Mouse (Mus musculus) left cerebral cortex, adult 6 months (tissue): ENCODE results near the gene Ifnb1. TPM values are rescaled to one million over a fixed set of nuclear protein-coding genes. Genes with fewer than 3 reads are reported as not detected.

ENCODE experiments used
- long read RNA-seq, 2 experiments: library from polyadenylated mRNA; unstranded; transcript quantifications; one replicate each; pipeline ENCODE4 v2.0.0; 2019 to 2020
- polyA plus RNA-seq: library from polyadenylated mRNA; unstranded; fragments of <200 nt; fragmentation: Nextera tagmentation; gene quantifications from 2 replicates; pipeline ENCODE4 v1.2.3, GENCODE M21; 2021

Ifnb1 gene
- not detected in 2 replicates for polyA plus RNA-seq
- long read RNA-seq, experiment 1: 0 reads
- long read RNA-seq, experiment 2: 0 reads

DNA sequence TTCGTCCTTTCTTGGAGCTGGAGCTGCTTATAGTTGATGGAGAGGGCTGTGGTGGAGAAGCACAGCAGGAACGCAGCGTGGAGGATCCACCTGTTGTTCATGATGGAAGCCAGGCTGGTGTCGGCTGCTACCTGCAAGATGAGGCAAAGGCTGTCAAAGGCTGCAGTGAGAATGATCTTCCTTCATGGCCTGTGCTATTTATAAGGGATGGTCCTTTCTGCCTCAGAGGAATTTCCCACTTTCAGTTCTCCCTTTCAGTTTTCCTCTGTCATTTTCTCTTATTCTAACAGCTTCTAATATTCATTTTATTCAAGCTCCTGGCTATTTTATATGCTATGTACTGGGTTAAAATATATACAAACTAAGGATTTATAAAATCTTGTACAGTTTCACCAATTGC, at the start of gene Ifnb1:
Gene Ifnb1 (minus strand): TSS at position 101 of the 400 bp plus-strand sequence.

DNA sequence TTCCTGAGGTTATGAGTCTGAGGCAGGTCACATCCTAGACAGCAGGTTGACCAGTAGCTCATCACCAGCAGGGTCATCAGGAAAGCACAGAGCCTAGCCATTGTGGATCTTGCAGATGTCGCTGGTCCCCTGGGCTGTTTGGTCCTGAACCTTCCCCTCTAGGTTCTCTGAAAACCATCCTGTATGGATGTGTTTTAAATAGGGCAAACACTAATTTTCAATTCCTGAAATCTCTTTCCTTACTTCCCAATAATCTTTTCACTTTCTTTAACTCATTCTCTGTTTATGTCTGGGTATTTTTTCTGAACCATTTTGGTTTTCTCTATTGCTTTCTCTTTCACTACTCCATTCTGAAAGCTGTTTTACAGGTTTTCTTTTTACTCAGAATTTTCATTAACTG, 49.1 kb upstream of the Ifnb1 start, which contains the start of gene Ifna14:
Gene Ifna14 (minus strand): TSS at position 101 of the 400 bp plus-strand sequence.

GRCm38 (mm10) chr4:88558145-88558544, 35.6 kb upstream of the Ifnb1 start, which contains the start of gene Ifna15:
TSS of gene Ifna15 (minus strand) at chr4:88558245.

Other genes starting within 250 kb of the Ifnb1 start
- gene Hacd4, start 83.8 kb downstream of the Ifnb1 start, polyA plus RNA-seq: 1.4 and 2.1 TPM in 2 replicates
- not detected in 2 replicates for gene Ifna15, start 35.5 kb upstream of the Ifnb1 start, polyA plus RNA-seq
- gene Ifna14, start 49.0 kb upstream of the Ifnb1 start, polyA plus RNA-seq: not detected in 2 replicates
- not detected in 2 replicates for gene Ifna9, start 69.6 kb upstream of the Ifnb1 start, polyA plus RNA-seq
- not detected in 2 replicates for gene Ifna12, start 80.6 kb upstream of the Ifnb1 start, polyA plus RNA-seq
- not detected in 2 replicates for gene C87499, start 111.6 kb upstream of the Ifnb1 start, polyA plus RNA-seq
- not detected in 2 replicates for gene Ifna13, start 121.7 kb upstream of the Ifnb1 start, polyA plus RNA-seq
- not detected in 2 replicates for gene Ifna16, start 154.2 kb upstream of the Ifnb1 start, polyA plus RNA-seq
- not detected in 2 replicates for gene Ifna2, start 161.1 kb upstream of the Ifnb1 start, polyA plus RNA-seq
- not detected in 2 replicates for gene Ifnab, start 168.6 kb upstream of the Ifnb1 start, polyA plus RNA-seq
- gene Gm26566, start 199.0 kb upstream of the Ifnb1 start, polyA plus RNA-seq: 1.0 and 1.5 TPM in 2 replicates
- 57.9 and 73.6 TPM in 2 replicates for gene Klhl9, start 199.7 kb upstream of the Ifnb1 start, polyA plus RNA-seq
- gene Gm13271, start 232.1 kb upstream of the Ifnb1 start, polyA plus RNA-seq: not detected in 2 replicates
- not detected in 2 replicates for gene Gm13283, start 237.3 kb upstream of the Ifnb1 start, polyA plus RNA-seq